Mouse (Mus musculus) cortical plate, adult 2 months (tissue): Measurements from ENCODE around the gene Hspg2.

Experiments
- CTCF ChIP-seq: fragments of 200-500 bp; IDR thresholded peaks from 2 replicates; pipeline ENCODE4 v1.5.1; 2011; ENCODE audit warnings: mild to moderate bottlenecking, control low read depth, low read length; ENCODE audit not compliant: insufficient read depth; ENCODE audit errors: extremely low read depth
- POLR2A ChIP-seq: fragments of 200-500 bp; IDR thresholded peaks from 2 replicates; pipeline ENCODE4 v1.6.1; 2011; ENCODE audit warnings: mild to moderate bottlenecking, low read length, control low read depth; ENCODE audit not compliant: insufficient read depth; ENCODE audit errors: extremely low read depth

- TF ChIP-seq CTCF = no peak
- TF ChIP-seq POLR2A = no peak
These were observed 19.5 kb downstream of the Hspg2 start for GRCm38 (mm10) chr4:137488038-137488437.
